Mouse (Mus musculus) myocyte (in vitro differentiated cells): ENCODE measurements at regions not wholly inside any gene's neighbourhood (a gene's known extent, or its start where the extent isn't known, plus 50 kb on each side); places are given as distances from the start of the nearest gene placed in this dataset.

Experiments used
- E2F4 ChIP-seq: IDR thresholded peaks from one replicate; pipeline ENCODE4 v1.6.1; 2011; ENCODE audit warnings: mild to moderate bottlenecking, control low read depth, moderate library complexity; ENCODE audit not compliant: insufficient read depth
- MAX ChIP-seq: IDR thresholded peaks from one replicate; pipeline ENCODE4 v1.6.1; 2011; ENCODE audit warnings: low read depth, mild to moderate bottlenecking, control low read depth
- MYOD1 ChIP-seq, 3 experiments: IDR thresholded peaks; one replicate each; pipeline ENCODE4 v1.6.1; 2011; ENCODE audit warnings: control low read depth in 2 of 3, low read depth in 2 of 3, mild to moderate bottlenecking in 2 of 3, moderate library complexity in 1 of 3; ENCODE audit not compliant: insufficient read length in 2 of 3, control insufficient read depth in 1 of 3
- MYOG ChIP-seq, 3 experiments: IDR thresholded peaks; one replicate each; pipeline ENCODE4 v1.6.1; 2011; ENCODE audit warnings: control low read depth in 2 of 3, low read depth in 2 of 3, mild to moderate bottlenecking in 2 of 3; ENCODE audit not compliant: insufficient read length in 2 of 3, control insufficient read depth in 1 of 3, insufficient read depth in 1 of 3
- POLR2A ChIP-seq: IDR thresholded peaks from one replicate; pipeline ENCODE4 v1.6.1; 2011; ENCODE audit warnings: low read depth, mild to moderate bottlenecking, control low read depth, moderate library complexity; ENCODE audit not compliant: insufficient read length
- POLR2AphosphoS2 ChIP-seq: IDR thresholded peaks from one replicate; pipeline ENCODE4 v1.6.1; 2011; ENCODE audit warnings: low read depth, control low read depth; ENCODE audit not compliant: insufficient read length
- REST ChIP-seq: IDR thresholded peaks from one replicate; pipeline ENCODE4 v1.6.1; 2011; ENCODE audit warnings: mild to moderate bottlenecking, control low read depth, moderate library complexity; ENCODE audit not compliant: insufficient read depth, insufficient read length
- TCF12 ChIP-seq: IDR thresholded peaks from one replicate; pipeline ENCODE4 v1.6.1; 2011; ENCODE audit warnings: mild to moderate bottlenecking, control low read depth; ENCODE audit not compliant: poor library complexity, insufficient read depth, severe bottlenecking
- TCF3 ChIP-seq: IDR thresholded peaks from one replicate; pipeline ENCODE4 v1.6.1; 2011; ENCODE audit warnings: low read depth, control low read depth; ENCODE audit not compliant: insufficient read length
- USF1 ChIP-seq: IDR thresholded peaks from one replicate; pipeline ENCODE4 v1.6.1; 2011; ENCODE audit warnings: low read depth, mild to moderate bottlenecking, control low read depth, moderate library complexity

DNA sequence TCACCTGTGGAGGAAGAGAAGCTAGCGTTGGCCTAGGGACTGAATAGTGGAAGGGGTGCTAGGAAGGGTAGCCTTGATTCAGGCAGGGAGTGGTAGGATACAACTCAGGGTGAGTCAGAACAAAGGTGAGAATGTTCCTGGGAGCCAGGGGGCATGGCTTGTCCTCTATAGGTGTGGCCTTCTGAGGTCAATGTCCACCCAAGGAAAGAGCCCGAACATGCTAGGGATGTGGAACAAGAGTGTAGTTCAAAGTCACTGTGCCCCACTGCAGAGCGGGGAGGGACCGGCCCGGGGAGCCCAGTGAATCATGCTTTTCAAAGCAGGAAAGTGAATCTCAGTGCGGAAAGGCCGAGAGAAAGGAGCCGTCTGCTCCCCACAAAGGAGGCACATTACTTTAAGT lies 156.4 kb downstream of the Cyld start:
- TF ChIP-seq POLR2A (no peak), MYOD1 (IDR thresholded peaks at IDR 0.05; ENCODE audit: control insufficient read depth in 1 of 3, insufficient read length in 2 of 3, low read depth in 2 of 3) (no peak), TCF3 (no peak), TCF12 (no peak), MAX (no peak), USF1 (no peak), MYOG (IDR thresholded peaks at IDR 0.05; ENCODE audit: control insufficient read depth in 1 of 3, insufficient read depth in 1 of 3, insufficient read length in 2 of 3, low read depth in 2 of 3) (no peak), E2F4 (no peak), REST (no peak), POLR2AphosphoS2 (no peak)
